ENCODE assay signal across 16 mouse cellular contexts in the genomic region with DNA sequence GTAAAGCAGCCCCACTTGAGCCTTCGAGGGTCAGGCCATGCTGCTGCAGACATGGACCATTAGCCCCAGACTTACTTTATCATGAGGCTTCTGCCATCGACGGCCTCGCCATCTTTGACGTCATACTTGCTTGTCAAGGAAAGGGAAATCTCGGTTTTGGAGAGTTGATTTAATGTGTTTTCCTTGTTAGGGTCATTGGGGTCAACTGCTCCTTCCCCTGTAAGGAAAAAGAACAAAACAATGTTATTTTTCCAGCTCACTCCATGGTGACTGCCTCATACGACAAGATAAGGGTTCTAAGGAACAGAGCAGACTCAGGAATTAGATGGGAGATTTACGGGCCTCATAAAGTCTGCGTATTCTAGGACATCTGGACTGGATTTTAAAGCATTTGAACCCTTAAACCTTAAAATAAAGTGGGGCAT. TPM values are rescaled to one million over a fixed set of nuclear protein-coding genes. Genes with fewer than 3 reads are reported as not detected.
DNase-seq lines count a peak whose midpoint lies in the region; ATAC-seq and TF ChIP-seq lines count a peak whose summit lies in the region.
"Had no signal": no experiment of that assay in that cellular context is flagged by ENCODE, and none has a peak within 500 bp of the region (broad histone marks: within the 10 kb centered on the region; RNA-seq: fewer than 3 reads in every experiment).

No protein-coding gene starts in this region.

- no peaks in the 10 kb centered on the region for H3K79me2 ChIP-seq in heart, adult 2 months (replicated peaks; ENCODE audit: control insufficient read depth, insufficient read depth, low read length)

- peak overlapping the region; percentile 54 for H3K27ac ChIP-seq in heart, postnatal 0 days (ENCODE audit: low read depth)
- no peak overlapping the region for H3K27ac ChIP-seq in heart, adult 2 months
- peak overlapping the region; percentile 79; the same call in 1 of the 2 replicates for H3K27ac ChIP-seq in kidney, postnatal 0 days
- H3K27ac ChIP-seq: lung, embryonic 15.5 days; neural tube, embryonic 12.5 days had no signal

- H3K9me3 ChIP-seq in heart, postnatal 0 days (replicated peaks; ENCODE audit: control insufficient read depth, low read length), result no peaks in the 10 kb centered on the region
- no peaks in the 10 kb centered on the region for H3K9me3 ChIP-seq in kidney, postnatal 0 days (replicated peaks; ENCODE audit: low read length)
- H3K9me3 ChIP-seq: embryonic facial prominence, embryonic 12.5 days; limb, embryonic 15.5 days; lung, embryonic 15.5 days; neural tube, embryonic 12.5 days had no signal

- WGBS in heart, postnatal 0 days, result 46% methylated on average over 9 of the region's 9 CpGs
- 38% methylated on average over 9 of the region's 9 CpGs for WGBS in heart, adult 2 months
- 13% methylated on average over 9 of the region's 9 CpGs for WGBS in kidney, postnatal 0 days

- no peak for TF ChIP-seq POLR2A in heart, adult 2 months (IDR thresholded peaks at IDR 0.05; ENCODE audit: insufficient read depth, low read depth, low read length)

- no peak overlapping the region for H3K9ac ChIP-seq in heart, postnatal 0 days (replicated peaks; ENCODE audit: low read depth, low read length)
- no peak overlapping the region for H3K9ac ChIP-seq in heart, adult 2 months (ENCODE audit: low read depth, low read length)
- H3K9ac ChIP-seq in kidney, postnatal 0 days (ENCODE audit: low read depth, low read length), result no peak overlapping the region
- H3K9ac ChIP-seq: embryonic facial prominence, embryonic 12.5 days; limb, embryonic 15.5 days; lung, embryonic 15.5 days; neural tube, embryonic 12.5 days had no signal

- ATAC-seq in heart, postnatal 0 days (ENCODE audit: insufficient read depth, low read depth), result peak; percentile 44; the same call in 1 of the 2 replicates
- peak; percentile 70; the same call in 1 of the 2 replicates for ATAC-seq in kidney, postnatal 0 days (replicated peaks; ENCODE audit: low FRiP score, low read depth)
- ATAC-seq: hindbrain, embryonic 16.5 days had no signal

- no peak overlapping the region for H3K4me2 ChIP-seq in heart, postnatal 0 days (ENCODE audit: low read depth, low read length)
- H3K4me2 ChIP-seq in kidney, postnatal 0 days (ENCODE audit: low read length), result no peak overlapping the region
- H3K4me2 ChIP-seq: embryonic facial prominence, embryonic 12.5 days; limb, embryonic 15.5 days; lung, embryonic 15.5 days; neural tube, embryonic 12.5 days had no signal

- TF ChIP-seq CTCF in heart, postnatal 0 days (IDR thresholded peaks at IDR 0.05; ENCODE audit: low read depth), result no peak
- TF ChIP-seq CTCF in heart, adult 2 months (IDR thresholded peaks at IDR 0.05), result no peak
- TF ChIP-seq CTCF in kidney, postnatal 0 days (IDR thresholded peaks at IDR 0.05; ENCODE audit: low read depth), result no peak

- H3K27me3 ChIP-seq in heart, postnatal 0 days (ENCODE audit: control insufficient read depth, insufficient read depth, low read length), result no peaks in the 10 kb centered on the region
- H3K27me3 ChIP-seq in heart, adult 2 months (ENCODE audit: control insufficient read depth, insufficient read depth, low read length), result no peaks in the 10 kb centered on the region
- no peaks in the 10 kb centered on the region for H3K27me3 ChIP-seq in kidney, postnatal 0 days (ENCODE audit: insufficient read depth, low read length)
- H3K27me3 ChIP-seq: embryonic facial prominence, embryonic 12.5 days; limb, embryonic 15.5 days; lung, embryonic 15.5 days; neural tube, embryonic 12.5 days had no signal

- peak; percentile 45 for DNase-seq in heart, postnatal 0 days (ENCODE audit: low spot score)
- DNase-seq in heart, adult 2 months, result no peak
- peak; percentile 66 for DNase-seq in hindlimb bud, embryonic 11.5 days (ENCODE audit: extremely low spot score, low read depth, low spot score)
- DNase-seq in kidney, postnatal 0 days (ENCODE audit: low spot score), result peak; percentile 95
- peak; percentile 74 for DNase-seq in mesoderm, embryonic 11.5 days (ENCODE audit: low read depth, low spot score)
- no peak for DNase-seq in lung, postnatal 36 days
- DNase-seq in thymus, postnatal 0 days (ENCODE audit: low spot score), result no peak
- DNase-seq: adrenal gland, postnatal 10 days; cerebellum, postnatal 10 days; gastrocnemius, postnatal 36 days; heart, postnatal 10 days had no signal

- no peak overlapping the region for H3K4me3 ChIP-seq in heart, postnatal 0 days (ENCODE audit: low read depth, low read length)
- no peak overlapping the region for H3K4me3 ChIP-seq in heart, adult 2 months
- no peak overlapping the region for H3K4me3 ChIP-seq in kidney, postnatal 0 days (replicated peaks; ENCODE audit: low read depth, low read length)
- H3K4me3 ChIP-seq: embryonic facial prominence, embryonic 12.5 days; limb, embryonic 15.5 days; lung, embryonic 15.5 days; neural tube, embryonic 12.5 days had no signal

- intact Hi-C loops in heart, adult 2 months (cut with DNase I), result no loop called here

- H3K4me1 ChIP-seq in heart, postnatal 0 days (ENCODE audit: control insufficient read depth, insufficient read depth), result peaks cover 9% of the 10 kb centered on the region; the same call in 1 of the 2 replicates
- no peaks in the 10 kb centered on the region; the same call in 1 of the 2 replicates for H3K4me1 ChIP-seq in heart, adult 2 months (ENCODE audit: control insufficient read depth, insufficient read depth, low read length)
- no peaks in the 10 kb centered on the region; the same call in 1 of the 2 replicates for H3K4me1 ChIP-seq in kidney, postnatal 0 days (replicated peaks; ENCODE audit: insufficient read depth, low read length)
- H3K4me1 ChIP-seq: lung, embryonic 15.5 days had no signal

- H3K36me3 ChIP-seq in heart, postnatal 0 days (replicated peaks; ENCODE audit: control insufficient read depth, insufficient read depth, low read length), result no peaks in the 10 kb centered on the region
- no peaks in the 10 kb centered on the region for H3K36me3 ChIP-seq in heart, adult 2 months (ENCODE audit: control insufficient read depth, insufficient read depth, low read length)
- no peaks in the 10 kb centered on the region for H3K36me3 ChIP-seq in kidney, postnatal 0 days (ENCODE audit: insufficient read depth, low read length)
- H3K36me3 ChIP-seq: lung, embryonic 15.5 days; neural tube, embryonic 12.5 days had no signal

- TF ChIP-seq EP300 in heart, postnatal 0 days (IDR thresholded peaks at IDR 0.05; ENCODE audit: low read depth), result 0 out of 2 replicates have a peak, but pooled peaks have one; percentile 15
- TF ChIP-seq EP300 in heart, adult 2 months (IDR thresholded peaks at IDR 0.05; ENCODE audit: insufficient read depth, low read depth, low read length), result no peak

RNA-seq across cellular contexts. Expression of a gene that starts 28.4 kb away (rescaled TPM):
- 105 and 161 TPM in 2 replicates for total RNA-seq in heart, postnatal 0 days (2014; rRNA removed; ENCODE audit: low replicate concordance)
- 62.1 and 63.9 TPM in 2 replicates for polyA plus RNA-seq in heart, postnatal 0 days (2015; fragmentation: Nextera tagmentation; extraction: Ambion mirVana)
- total RNA-seq in heart, adult 2 months (2021), result 10 to 100 TPM; 23.6 to 23.8 TPM
- polyA plus RNA-seq in heart, adult 2 months (2012; rRNA removed), result 19.3 and 20.4 TPM in 2 replicates
- polyA plus RNA-seq in kidney, postnatal 0 days (2015; fragmentation: Nextera tagmentation; extraction: Ambion mirVana), result 85.6 and 104 TPM in 2 replicates
- polyA plus RNA-seq in thymus, postnatal 0 days (2015; fragmentation: Nextera tagmentation; extraction: Ambion mirVana), result 24.9 and 27.2 TPM in 2 replicates

RNA-seq across cellular contexts. Expression of a gene that starts 50.0 kb away (rescaled TPM):
- total RNA-seq in heart, postnatal 0 days (2014; rRNA removed; ENCODE audit: low replicate concordance), result not detected in 2 replicates
- 0.05 and 0.18 TPM in 2 replicates for polyA plus RNA-seq in heart, postnatal 0 days (2015; fragmentation: Nextera tagmentation; extraction: Ambion mirVana)
- under 1 TPM in 1 of 2 experiments, not detected in 1; 0.68 TPM for total RNA-seq in heart, adult 2 months (2021)
- 0.29 and 0.82 TPM in 2 replicates for polyA plus RNA-seq in heart, adult 2 months (2012; rRNA removed)
- 0.09 and 0.11 TPM in 2 replicates for polyA plus RNA-seq in kidney, postnatal 0 days (2015; fragmentation: Nextera tagmentation; extraction: Ambion mirVana)
- polyA plus RNA-seq in thymus, postnatal 0 days (2015; fragmentation: Nextera tagmentation; extraction: Ambion mirVana), result 0.56 and 0.76 TPM in 2 replicates
- total RNA-seq: gastrocnemius, postnatal 36 days had no signal

Comparison
In these comparisons a context has a peak if more than half of its experiments do, and no peak if none do; other contexts are left out.
1. DNase-seq: peak in heart, postnatal 0 days (single experiment), hindlimb bud, embryonic 11.5 days (single experiment), kidney, postnatal 0 days (single experiment) and mesoderm, embryonic 11.5 days (single experiment); none in heart, adult 2 months (0 of 2), lung, postnatal 36 days (single experiment) and thymus, postnatal 0 days (single experiment).